Mouse (Mus musculus) kidney, adult 8-10 months (tissue): ENCODE results near the gene Ppm1k.
"Not testable (repeated sequence)": the region's sequence is repeated elsewhere in the genome, so short reads cannot be mapped to it uniquely, and the experiment has no call there.

Experiments used
- DNase-seq, 2 experiments: peaks; one replicate each; pipeline ENCODE4 v3.0.0; 2022

Gene Ppm1k

GRCm38 (mm10) chr6:57531441-57531840 is 3.8 kb downstream of the Ppm1k start:
- no peak for DNase-seq

- no peak for DNase-seq
Observed at GRCm38 (mm10) chr6:57531011-57531410, 4.3 kb downstream of the Ppm1k start.

GRCm38 (mm10) chr6:57529336-57529845 is 5.9 kb downstream of the Ppm1k start:
- DNase-seq: no peak

- no peak for DNase-seq
Observed at GRCm38 (mm10) chr6:57526933-57527332, 8.3 kb downstream of the Ppm1k start.

- no peak for DNase-seq
Observed at GRCm38 (mm10) chr6:57524742-57525141, 10.5 kb downstream of the Ppm1k start.

- no peak for DNase-seq
Observed at GRCm38 (mm10) chr6:57520749-57521652, 14.3 kb downstream of the Ppm1k start.

GRCm38 (mm10) chr6:57514035-57514374 is 21.3 kb downstream of the Ppm1k start:
- DNase-seq: no peak

GRCm38 (mm10) chr6:57513351-57514034 is 21.8 kb downstream of the Ppm1k start:
- no peak for DNase-seq

- DNase-seq: no peak
Observed at GRCm38 (mm10) chr6:57511899-57512298, 23.4 kb downstream of the Ppm1k start.

- no peak for DNase-seq
Observed at GRCm38 (mm10) chr6:57503662-57504379, 31.4 kb downstream of the Ppm1k start.

GRCm38 (mm10) chr6:57499209-57499608 is 36.1 kb downstream of the Ppm1k start:
- no peak for DNase-seq

- DNase-seq: not testable (repeated sequence)
Observed at GRCm38 (mm10) chr6:57468161-57468560, 67.1 kb downstream of the Ppm1k start.
